Mouse (Mus musculus) R1 (cell line): ENCODE data around the gene Rbm4.
A peak's percentile ranks its signal among the peaks of the same experiment; 100 is the strongest.

Experiments
- DNase-seq: peaks from one replicate; pipeline ENCODE4 v3.0.0-alpha.2; 2018; ENCODE audit warnings: low read depth, low spot score

Gene Rbm4

GRCm38 (mm10) chr19:4793831-4794422, at the start of gene Rbm4:
TSS of gene Rbm4 (minus strand) at chr19:4793901.
- peak; percentile 100 for DNase-seq

GRCm38 (mm10) chr19:4842611-4843010, 48.9 kb upstream of the Rbm4 start:
- no peak for DNase-seq

GRCm38 (mm10) chr19:4840848-4841247, 47.1 kb upstream of the Rbm4 start:
- no peak for DNase-seq

- peak; percentile 98 for DNase-seq
Observed at GRCm38 (mm10) chr19:4839149-4839548, 45.4 kb upstream of the Rbm4 start, which contains the start of the genes Ccs and Ccdc87. TSS of gene Ccs (minus strand) at chr19:4839332. TSS of gene Ccdc87 (plus strand) at chr19:4839366.

- no peak for DNase-seq
Observed at GRCm38 (mm10) chr19:4838526-4839140, 44.9 kb upstream of the Rbm4 start.

- DNase-seq, result no peak
Observed at GRCm38 (mm10) chr19:4837049-4837448, 43.3 kb upstream of the Rbm4 start.

- peak; percentile 66 for DNase-seq
Observed at GRCm38 (mm10) chr19:4836096-4836495, 42.4 kb upstream of the Rbm4 start.

- DNase-seq, result no peak
Observed at GRCm38 (mm10) chr19:4833977-4834376, 40.3 kb upstream of the Rbm4 start.

- DNase-seq, result no peak
Observed at GRCm38 (mm10) chr19:4829156-4829555, 35.5 kb upstream of the Rbm4 start.

- DNase-seq, result peak; percentile 90
Observed at GRCm38 (mm10) chr19:4828444-4829114, 34.9 kb upstream of the Rbm4 start.

GRCm38 (mm10) chr19:4820678-4821303, 27.1 kb upstream of the Rbm4 start:
- no peak for DNase-seq

- peak; percentile 75 for DNase-seq
Observed at GRCm38 (mm10) chr19:4817182-4817835, 23.6 kb upstream of the Rbm4 start.

GRCm38 (mm10) chr19:4813015-4813414, 19.3 kb upstream of the Rbm4 start:
- DNase-seq, result peak; percentile 88

GRCm38 (mm10) chr19:4812334-4812949, 18.7 kb upstream of the Rbm4 start:
- DNase-seq, result peak; percentile 43

- DNase-seq, result no peak
Observed at GRCm38 (mm10) chr19:4811909-4812242, 18.2 kb upstream of the Rbm4 start.

GRCm38 (mm10) chr19:4811063-4811908, 17.6 kb upstream of the Rbm4 start, which contains the start of the genes Gm21992 and Rbm14:
TSS of gene Gm21992 (minus strand) at chr19:4811612.
TSS of gene Rbm14 (minus strand) at chr19:4811634.
- peak; percentile 100 for DNase-seq

GRCm38 (mm10) chr19:4810746-4811062, 17.0 kb upstream of the Rbm4 start:
- no peak for DNase-seq

- peak; percentile 99 for DNase-seq
Observed at GRCm38 (mm10) chr19:4810309-4810708, 16.6 kb upstream of the Rbm4 start.

- DNase-seq, result no peak
Observed at GRCm38 (mm10) chr19:4803283-4803682, 9.6 kb upstream of the Rbm4 start.

- no peak for DNase-seq
Observed at GRCm38 (mm10) chr19:4802691-4803091, 9.0 kb upstream of the Rbm4 start.

GRCm38 (mm10) chr19:4799083-4799482, 5.4 kb upstream of the Rbm4 start:
- no peak for DNase-seq
